9 mouse cellular contexts compared by ENCODE assay signal in genomic region chr14:48358487-48359159, GRCm38 (mm10).
A peak's percentile ranks its signal among the peaks of the same experiment; 100 is the strongest.
DNase-seq lines count a peak whose midpoint lies in the region; TF ChIP-seq lines count a peak whose summit lies in the region.
"Had no signal": no experiment of that assay in that cellular context is flagged by ENCODE, and none has a peak within 500 bp of the region (broad histone marks: within the 10 kb centered on the region; RNA-seq: fewer than 3 reads in every experiment).

No protein-coding gene starts in this region.

- H3K27ac ChIP-seq in CH12.LX (ENCODE audit: insufficient read depth, low read depth): no peak overlapping the region
- no peak overlapping the region for H3K27ac ChIP-seq in hindbrain, embryonic 10.5 days
- H3K27ac ChIP-seq: macrophage had no signal

- peak; percentile 28 for DNase-seq in heart, adult 8-10 months (ENCODE audit: low spot score)
- DNase-seq in heart, adult 11 months: no peak
- no peak for DNase-seq in CH12.LX (ENCODE audit: extremely low read depth)
- peak; percentile 42 for DNase-seq in cerebellum, adult 8-10 months
- DNase-seq in hindbrain, embryonic 10.5 days (ENCODE audit: low spot score): peak; percentile 23
- DNase-seq in left cerebral cortex, postnatal 36 days (ENCODE audit: low spot score in 2 of 2): peak; percentile 23 to 46
- peak; percentile 61 for DNase-seq in retina, postnatal 1 day
- DNase-seq in gastrocnemius, postnatal 36 days: no peak

- no peak for TF ChIP-seq EP300 in CH12.LX (IDR thresholded peaks at IDR 0.05; ENCODE audit: low read length)

- TF ChIP-seq CTCF in CH12.LX (conservative IDR thresholded peaks at IDR 0.05 in 1 of 2, IDR thresholded peaks at IDR 0.05 in 1 of 2; ENCODE audit: low read depth in 2 of 2, low read length in 2 of 2): peak in 1 of 2 experiments; percentile 71; a peak in 2 of 4 replicates

- in situ Hi-C loops in CH12.LX (cut with MboI; ENCODE audit: low pct_ligation_motif_present, low pct_unique_long_range_greater_than_20kb, low sequenced_read_pairs): loop anchor here (5.0 to 25.0 kb wide), 2 partner anchors 601 to 771 kb away; no protein-coding TSS in a partner anchor

- no peaks in the 10 kb centered on the region for H3K79me2 ChIP-seq in CH12.LX (replicated peaks; ENCODE audit: control insufficient read depth, extremely low read depth, insufficient read depth, poor library complexity, severe bottlenecking)

- H3K9me3 ChIP-seq in CH12.LX (replicated peaks; ENCODE audit: low read length): no peaks in the 10 kb centered on the region
- no peaks in the 10 kb centered on the region for H3K9me3 ChIP-seq in hindbrain, embryonic 10.5 days

- no peak for TF ChIP-seq POLR2A in CH12.LX (IDR thresholded peaks at IDR 0.05; ENCODE audit: low read depth, low read length)

- H3K4me3 ChIP-seq in CH12.LX (replicated peaks in 1 of 3; ENCODE audit: low read depth in 2 of 3, low read length in 2 of 3, poor library complexity in 1 of 3): no peak overlapping the region
- H3K4me3 ChIP-seq in hindbrain, embryonic 10.5 days: no peak overlapping the region

- no peaks in the 10 kb centered on the region for H3K27me3 ChIP-seq in CH12.LX (replicated peaks)
- no peaks in the 10 kb centered on the region for H3K27me3 ChIP-seq in hindbrain, embryonic 10.5 days (ENCODE audit: insufficient read depth, poor library complexity, severe bottlenecking)

- H3K36me3 ChIP-seq in CH12.LX (replicated peaks in 1 of 2; ENCODE audit: control insufficient read depth in 1 of 2, insufficient read depth in 1 of 2, low read length in 1 of 2): no peaks in the 10 kb centered on the region
- no peaks in the 10 kb centered on the region for H3K36me3 ChIP-seq in hindbrain, embryonic 10.5 days

- WGBS in hindbrain, embryonic 10.5 days: 52% methylated on average over 12 of the region's 12 CpGs

- intact Hi-C loops in left cerebral cortex, postnatal 36 days (cut with DNase I): loop anchor here (2.0 to 5.0 kb wide), 2 partner anchors 236 to 608 kb away; partner anchors contain the start of gene Peli2
- intact Hi-C loops in gastrocnemius, postnatal 36 days (cut with DNase I): loop anchor here (10.0 kb wide), 1 partner anchor 224 kb away; no protein-coding TSS in a partner anchor

- no peaks in the 10 kb centered on the region; a peak in 1 of 4 replicates for H3K4me1 ChIP-seq in CH12.LX (ENCODE audit: control insufficient read depth in 1 of 2, insufficient read depth in 2 of 2)
- peaks cover 9% of the 10 kb centered on the region; the same call in 1 of the 2 replicates for H3K4me1 ChIP-seq in hindbrain, embryonic 10.5 days (replicated peaks)

- H3K4me2 ChIP-seq in CH12.LX (ENCODE audit: insufficient read depth, low read depth, poor library complexity, severe bottlenecking): no peak overlapping the region

- dilution Hi-C loops in CH12.LX (cut with MboI; ENCODE audit: extremely low pct_ligation_motif_present, extremely low pct_unique_long_range_greater_than_20kb, low sequenced_read_pairs): no loop called here

- H3K9ac ChIP-seq in CH12.LX (ENCODE audit: insufficient read depth, low read depth): no peak overlapping the region

- peak; percentile 78 for TF ChIP-seq RAD21 in CH12.LX (IDR thresholded peaks at IDR 0.05; ENCODE audit: low read depth, low read length)

TF ChIP-seq in CH12.LX, 34 proteins besides CTCF, POLR2A, EP300 and RAD21:
- TF ChIP-seq NRF1 (IDR thresholded peaks at IDR 0.05; ENCODE audit: low read depth, low read length) (no peak), SMC3 (IDR thresholded peaks at IDR 0.05; ENCODE audit: low read depth, low read length) (peak; percentile 50)

Comparison
In these comparisons a context has a peak if more than half of its experiments do, and no peak if none do; other contexts are left out.
1. DNase-seq: peak in heart, adult 8-10 months (single experiment), cerebellum, adult 8-10 months (single experiment), hindbrain, embryonic 10.5 days (single experiment), left cerebral cortex, postnatal 36 days (2 of 2) and retina, postnatal 1 day (single experiment); none in heart, adult 11 months (single experiment), CH12.LX (single experiment) and gastrocnemius, postnatal 36 days (0 of 2).